Mouse (Mus musculus): ENCODE data around the gene Sars.

Sars gene

GRCm38 (mm10) chr3:108444698-108445365, at the start of gene Sars:
Sars (minus strand) TSS chr3:108445209.
- DNase-seq (ENCODE audit: low read depth, low spot score): peak; percentile 87

GRCm38 (mm10) chr3:108489968-108490367, 45.0 kb upstream of the Sars start:
- no peak for DNase-seq (ENCODE audit: low read depth, low spot score)

GRCm38 (mm10) chr3:108484749-108485148, 39.7 kb upstream of the Sars start:
- DNase-seq (ENCODE audit: low read depth, low spot score): no peak

GRCm38 (mm10) chr3:108478800-108479199, 33.8 kb upstream of the Sars start:
- DNase-seq (ENCODE audit: low read depth, low spot score): no peak

GRCm38 (mm10) chr3:108476761-108477619, 32.0 kb upstream of the Sars start:
- no peak for DNase-seq (ENCODE audit: low read depth, low spot score)

- no peak for DNase-seq (ENCODE audit: low read depth, low spot score)
These were observed 30.5 kb upstream of the Sars start for GRCm38 (mm10) chr3:108475496-108475895.

GRCm38 (mm10) chr3:108474969-108475368, 30.0 kb upstream of the Sars start:
- DNase-seq (ENCODE audit: low read depth, low spot score): no peak

GRCm38 (mm10) chr3:108467760-108468159, 22.8 kb upstream of the Sars start:
- no peak for DNase-seq (ENCODE audit: low read depth, low spot score)

- no peak for DNase-seq (ENCODE audit: low read depth, low spot score)
These were observed 21.4 kb upstream of the Sars start for GRCm38 (mm10) chr3:108466425-108466824.

- DNase-seq (ENCODE audit: low read depth, low spot score): no peak
These were observed 13.9 kb upstream of the Sars start for GRCm38 (mm10) chr3:108458866-108459265.

- no peak for DNase-seq (ENCODE audit: low read depth, low spot score)
These were observed 13.4 kb upstream of the Sars start for GRCm38 (mm10) chr3:108458380-108458779.

- no peak for DNase-seq (ENCODE audit: low read depth, low spot score)
These were observed 9.2 kb upstream of the Sars start for GRCm38 (mm10) chr3:108454172-108454571.

GRCm38 (mm10) chr3:108451969-108452368, 7.0 kb upstream of the Sars start:
- DNase-seq (ENCODE audit: low read depth, low spot score): no peak

- DNase-seq (ENCODE audit: low read depth, low spot score): no peak
These were observed 327 bp upstream of the Sars start for GRCm38 (mm10) chr3:108445366-108445705.

- peak; percentile 71 for DNase-seq (ENCODE audit: low read depth, low spot score)
These were observed 980 bp downstream of the Sars start for GRCm38 (mm10) chr3:108444029-108444428.

- DNase-seq (ENCODE audit: low read depth, low spot score): no peak
These were observed 8.7 kb downstream of the Sars start for GRCm38 (mm10) chr3:108436380-108436714.

- no peak for DNase-seq (ENCODE audit: low read depth, low spot score)
These were observed 9.2 kb downstream of the Sars start for GRCm38 (mm10) chr3:108435701-108436379.

- no peak for DNase-seq (ENCODE audit: low read depth, low spot score)
These were observed 11.0 kb downstream of the Sars start for GRCm38 (mm10) chr3:108433881-108434495.

GRCm38 (mm10) chr3:108433188-108433880, 11.7 kb downstream of the Sars start:
- no peak for DNase-seq (ENCODE audit: low read depth, low spot score)

- DNase-seq (ENCODE audit: low read depth, low spot score): peak; percentile 65
These were observed 12.3 kb downstream of the Sars start for GRCm38 (mm10) chr3:108432542-108433187.

- DNase-seq (ENCODE audit: low read depth, low spot score): no peak
These were observed 19.4 kb downstream of the Sars start for GRCm38 (mm10) chr3:108425624-108426018.
